Mouse (Mus musculus) ES-Bruce4 (cell line): ENCODE measurements around the gene Pbld2.

Experiments used
- CTCF ChIP-seq: IDR thresholded peaks from one replicate; pipeline ENCODE4 v1.8.1; 2011; ENCODE audit warnings: low read depth, low read length
- EP300 ChIP-seq: IDR thresholded peaks from 2 replicates; pipeline ENCODE4 v1.6.1; 2011; ENCODE audit warnings: low read depth, low read length; ENCODE audit not compliant: insufficient read depth

- TF ChIP-seq CTCF (no peak), EP300 (no peak)
Observed at GRCm38 (mm10) chr10:63092616-63093550, 68.8 kb downstream of the Pbld2 start.
